Mouse (Mus musculus) cerebellum, adult 2 months (tissue): ENCODE measurements around the gene Gm12695. TPM values are rescaled to one million over a fixed set of nuclear protein-coding genes. Genes with fewer than 3 reads are reported as not detected.

Experiments
- DNase-seq, 2 experiments: peaks; one replicate each; pipeline ENCODE4 v3.0.0; 2021
- H3K27ac ChIP-seq: fragments of 200-500 bp; 2 replicates; pipeline ENCODE4 v1.5.1; 2012; ENCODE audit warnings: low read length, control low read depth, inconsistent platforms; ENCODE audit not compliant: insufficient read depth
- H3K27me3 ChIP-seq: fragments of 200-500 bp; 2 replicates; pipeline ENCODE4 v1.6.1; 2012; ENCODE audit warnings: inconsistent platforms, mild to moderate bottlenecking, low read length, moderate library complexity; ENCODE audit not compliant: control insufficient read depth, insufficient read depth
- H3K4me1 ChIP-seq: fragments of 200-500 bp; 2 replicates; pipeline ENCODE4 v1.6.1; 2011; ENCODE audit warnings: low read length; ENCODE audit not compliant: control insufficient read depth, insufficient read depth
- H3K4me3 ChIP-seq: fragments of 200-500 bp; replicated peaks from 2 replicates; pipeline ENCODE3; 2011; ENCODE audit warnings: mild to moderate bottlenecking, low read depth, low read length, control low read depth; ENCODE audit not compliant: insufficient read depth
- CTCF ChIP-seq: fragments of 200-500 bp; IDR thresholded peaks from 2 replicates; pipeline ENCODE4 v1.5.1; 2011; ENCODE audit warnings: low read depth, mild to moderate bottlenecking, control low read depth, low read length, moderate library complexity, borderline replicate concordance; ENCODE audit not compliant: insufficient read depth
- POLR2A ChIP-seq: fragments of 200-500 bp; IDR thresholded peaks from 2 replicates; pipeline ENCODE4 v1.6.1; 2011; ENCODE audit warnings: low read length, control low read depth, borderline replicate concordance; ENCODE audit not compliant: insufficient read depth
- WGBS: fragments of 180-500 bp; shearing (Covaris S2); methylation state at CpG from one replicate; pipeline ENCODE4 v1.1.7; 2018; 5-methylcytosine and 5-hydroxymethylcytosine counted together
- polyA plus RNA-seq: library from polyadenylated mRNA; depleted of rRNA; stranded (reverse); fragments of >200 nt; gene quantifications from 2 replicates; pipeline ENCODE4 v1.2.3, GENCODE M21; 2012; rRNA removed

Gene Gm12695
- polyA plus RNA-seq, 1 experiment = not detected

GRCm38 (mm10) chr4:96687358-96687803 lies 97.6 kb downstream of the Gm12695 start:
- TF ChIP-seq POLR2A (no peak), CTCF (no peak)
- 39% methylated on average over 2 of the region's 2 CpGs for WGBS
- no peaks in the 10 kb centered on the region for H3K27me3 ChIP-seq
- no peak for DNase-seq
- H3K4me3 ChIP-seq = no peak overlapping the region
- no peak overlapping the region for H3K27ac ChIP-seq
- no peaks in the 10 kb centered on the region for H3K4me1 ChIP-seq

- no peak overlapping the region for H3K27ac ChIP-seq
- TF ChIP-seq POLR2A (no peak), CTCF (peak; percentile 30; the same call in 1 of the 2 replicates)
- no peak overlapping the region for H3K4me3 ChIP-seq
- no peak for DNase-seq
- WGBS = 12% methylated on average over 2 of the region's 2 CpGs
- H3K4me1 ChIP-seq = no peaks in the 10 kb centered on the region
- no peaks in the 10 kb centered on the region for H3K27me3 ChIP-seq
Measured at GRCm38 (mm10) chr4:96683474-96683873, 101.5 kb downstream of the Gm12695 start.

- no peak overlapping the region for H3K4me3 ChIP-seq
- no peak for TF ChIP-seq POLR2A
- no peak for TF ChIP-seq CTCF
- H3K27ac ChIP-seq = no peak overlapping the region
- DNase-seq = no peak
- H3K27me3 ChIP-seq = no peaks in the 10 kb centered on the region
- no peaks in the 10 kb centered on the region for H3K4me1 ChIP-seq
Measured at GRCm38 (mm10) chr4:96680966-96681365, 104.0 kb downstream of the Gm12695 start.

GRCm38 (mm10) chr4:96680233-96680632 lies 104.8 kb downstream of the Gm12695 start:
- 20% methylated on average over 1 of the region's 1 CpGs for WGBS
- no peak for DNase-seq

More at GRCm38 (mm10) chr4:96680233-96680632, 104.8 kb downstream of the Gm12695 start:
- Histone ChIP-seq H3K4me1 (no peaks in the 10 kb centered on the region), H3K27ac (no peak overlapping the region), H3K4me3 (no peak overlapping the region), H3K27me3 (no peaks in the 10 kb centered on the region)
- no peak for TF ChIP-seq POLR2A
- peak; percentile 30; the same call in 1 of the 2 replicates for TF ChIP-seq CTCF

Other genes with a start within 250 kb of the Gm12695 start
- 10.7 and 12.8 TPM in 2 replicates for gene Cyp2j6, start 231.5 kb downstream of the Gm12695 start, polyA plus RNA-seq
- 38.4 and 41.3 TPM in 2 replicates for gene Cyp2j9, start 193.6 kb downstream of the Gm12695 start, polyA plus RNA-seq
- not detected in 2 replicates for gene Cyp2j5, start 121.0 kb downstream of the Gm12695 start, polyA plus RNA-seq